Mouse (Mus musculus): ENCODE data around the gene Nostrin. TPM values are rescaled to one million over a fixed set of nuclear protein-coding genes. Genes with fewer than 3 reads are reported as not detected.

Gene Nostrin
- 1.5 TPM in 2 replicates for polyA plus RNA-seq (2012; rRNA removed; ENCODE audit: low replicate concordance)

DNA sequence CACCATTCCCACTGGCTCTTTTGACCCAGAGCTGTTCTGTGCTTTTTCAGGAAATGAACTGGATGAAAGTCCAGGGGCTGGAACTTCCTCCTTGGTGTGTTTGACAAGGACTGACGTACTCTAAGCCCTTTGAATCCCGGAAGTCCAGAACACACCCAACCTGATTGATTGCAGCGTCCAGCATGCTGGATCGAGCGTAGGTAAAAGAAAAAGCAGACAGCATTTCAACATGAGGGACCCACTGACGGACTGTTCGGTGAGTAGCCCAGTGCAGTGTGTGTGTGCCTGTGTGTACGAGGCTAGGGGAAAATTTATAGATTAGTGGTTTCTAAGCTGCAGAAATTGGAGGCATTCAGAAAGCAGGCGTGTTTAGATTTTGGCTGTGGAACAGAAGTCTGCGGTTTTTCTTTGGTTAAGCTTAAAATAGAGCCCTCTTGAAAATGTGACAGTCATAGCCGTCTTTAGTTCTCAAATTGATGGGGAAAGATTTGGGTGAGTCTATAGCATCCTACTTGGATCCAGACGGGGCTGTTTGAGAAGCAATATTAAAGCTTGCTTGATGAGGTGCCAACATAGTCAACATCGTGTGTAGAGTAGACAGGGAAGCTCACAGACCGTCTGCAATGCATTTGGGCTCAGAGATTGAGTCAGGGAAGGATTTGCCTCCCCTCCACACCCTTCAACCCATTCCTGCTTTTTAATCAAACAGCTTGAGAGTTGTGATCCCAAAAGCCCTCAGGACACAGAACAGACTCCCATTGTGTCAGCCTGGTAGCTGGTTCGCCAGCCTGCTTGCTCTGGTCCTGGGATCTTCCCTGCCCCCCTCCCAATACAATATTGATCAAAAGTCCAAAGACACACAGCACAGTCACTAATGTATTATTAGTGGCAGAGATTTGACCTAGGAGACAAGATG is at the start of gene Nostrin:
TSS of gene Nostrin (plus strand) at position 140 of the 916 bp plus-strand sequence.

DNA sequence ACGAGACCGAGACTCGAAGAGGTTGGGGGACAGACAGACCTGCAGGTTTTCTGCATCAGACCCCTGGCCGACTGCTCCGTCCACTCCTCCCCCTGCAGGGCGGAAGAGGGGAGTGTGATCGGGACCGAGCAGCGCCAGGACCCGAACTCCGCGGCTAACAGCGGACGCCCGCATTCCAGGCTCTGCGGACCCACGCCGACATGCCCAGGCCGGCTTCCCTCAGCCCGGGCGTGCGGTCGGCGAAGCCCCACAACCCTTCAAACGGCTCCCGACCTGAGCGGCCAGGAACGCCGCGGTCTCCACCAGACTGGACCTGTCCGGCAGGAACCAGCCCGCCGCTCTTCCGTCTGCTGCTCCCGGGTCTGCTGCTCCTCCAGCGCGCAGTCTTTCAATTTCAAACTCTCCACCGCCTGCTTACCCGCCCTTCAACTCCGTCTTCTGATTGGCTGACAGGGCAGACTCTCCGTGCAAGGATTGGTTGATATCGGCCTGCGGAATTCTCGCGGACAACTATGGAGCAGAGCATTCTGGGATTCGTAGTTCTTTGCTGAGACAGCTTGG is 70.3 kb downstream of the Nostrin start, which contains the start of gene Spc25:
TSS of gene Spc25 (minus strand) at position 404 of the 561 bp plus-strand sequence.

GRCm38 (mm10) chr2:69210773-69211172 is 75.2 kb downstream of the Nostrin start, which contains the start of gene G6pc2:
TSS of gene G6pc2 (plus strand) at chr2:69211073.

Other genes with a start within 250 kb of the Nostrin start
- 0.53 and 2.3 TPM in 2 replicates for gene Spc25, start 70.4 kb downstream of the Nostrin start, polyA plus RNA-seq (2012; rRNA removed; ENCODE audit: low replicate concordance)
- gene G6pc2, start 75.3 kb downstream of the Nostrin start, polyA plus RNA-seq (2012; rRNA removed; ENCODE audit: low replicate concordance) = 0.33 TPM in 1 of 2 replicates, not detected in the other
- 0.19 TPM in 1 of 2 replicates, not detected in the other for gene Abcb11, start 206.8 kb downstream of the Nostrin start, polyA plus RNA-seq (2012; rRNA removed; ENCODE audit: low replicate concordance)
- 0.47 and 1.6 TPM in 2 replicates for gene Dhrs9, start 244.6 kb downstream of the Nostrin start, polyA plus RNA-seq (2012; rRNA removed; ENCODE audit: low replicate concordance)